Mouse (Mus musculus) T-cell, adult 2 months (primary cell): ENCODE data around the gene Surf4.
"Not testable (repeated sequence)": the region's sequence is repeated elsewhere in the genome, so short reads cannot be mapped to it uniquely, and the experiment has no call there.

Experiments
- DNase-seq: peaks from one replicate; pipeline ENCODE4 v3.0.0; 2022; ENCODE audit warnings: low spot score

The Surf4 gene

DNA sequence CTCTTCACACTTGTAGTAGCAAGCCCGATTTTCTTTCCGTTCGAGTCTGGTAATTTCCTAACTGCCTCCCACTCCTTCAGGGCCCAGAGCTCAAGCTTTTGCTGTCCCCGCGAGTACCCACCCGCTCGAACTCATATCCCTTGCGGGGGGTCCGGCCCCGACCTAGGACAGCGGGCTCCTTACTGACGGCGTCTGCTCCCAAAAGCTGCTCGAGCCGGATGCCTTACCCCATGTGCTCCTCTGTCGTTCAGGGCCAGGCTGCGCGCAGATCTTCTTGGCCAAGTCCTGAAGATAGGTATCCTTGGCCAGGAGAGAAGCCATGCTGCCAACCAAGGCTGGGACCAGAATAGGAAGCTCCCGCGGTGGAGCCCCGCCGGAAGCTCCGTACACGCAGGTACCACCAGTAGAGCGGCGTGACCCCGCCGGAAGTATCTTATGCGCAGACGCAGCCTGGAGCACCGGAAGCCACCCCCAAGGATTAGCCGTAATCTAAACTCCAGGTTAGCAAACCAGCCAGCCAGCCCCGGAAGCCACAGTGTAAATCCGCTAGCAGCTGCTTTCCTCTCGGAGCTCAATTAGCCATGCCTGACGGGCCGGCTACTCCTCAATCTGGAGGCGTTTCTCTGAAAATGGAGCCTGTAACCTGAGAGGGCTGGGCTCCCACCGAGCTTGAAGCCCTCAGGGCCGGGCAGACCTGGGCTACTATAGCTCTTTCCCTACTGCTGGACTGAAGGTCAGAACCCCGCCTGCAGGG is 31.1 kb downstream of the Surf4 start, which contains the start of gene Surf6:
Gene Surf6 (minus strand): TSS at position 413 of the 754 bp plus-strand sequence.
- DNase-seq = peak; percentile 99

DNA sequence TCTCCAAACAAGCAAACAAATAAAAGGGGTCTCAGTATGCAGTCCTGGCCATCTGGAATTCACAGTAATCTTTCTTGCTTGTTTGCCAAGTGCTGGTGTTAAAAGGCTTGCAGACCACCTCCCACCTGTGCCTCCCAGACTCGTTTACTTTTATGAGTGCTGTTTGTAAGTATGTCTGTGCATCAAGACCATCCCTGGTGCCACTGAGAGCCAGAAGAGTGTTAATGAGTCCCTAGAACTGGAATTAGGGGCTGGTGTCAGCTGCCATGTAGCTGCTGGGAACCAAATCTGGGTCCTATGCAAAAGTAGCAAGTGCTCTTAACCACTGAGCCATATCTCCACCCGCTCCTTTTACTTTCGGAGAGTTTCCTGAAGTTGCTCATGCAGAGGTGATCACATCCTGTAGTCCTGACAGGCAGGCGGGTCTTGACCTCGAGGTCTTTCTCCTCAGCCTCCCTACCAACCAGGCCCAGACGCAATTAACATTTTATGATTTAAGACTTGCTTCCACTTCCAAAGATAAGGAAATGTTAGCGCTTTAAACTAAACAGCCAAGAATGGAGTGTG is 31.8 kb downstream of the Surf4 start:
- peak; percentile 13 for DNase-seq

DNA sequence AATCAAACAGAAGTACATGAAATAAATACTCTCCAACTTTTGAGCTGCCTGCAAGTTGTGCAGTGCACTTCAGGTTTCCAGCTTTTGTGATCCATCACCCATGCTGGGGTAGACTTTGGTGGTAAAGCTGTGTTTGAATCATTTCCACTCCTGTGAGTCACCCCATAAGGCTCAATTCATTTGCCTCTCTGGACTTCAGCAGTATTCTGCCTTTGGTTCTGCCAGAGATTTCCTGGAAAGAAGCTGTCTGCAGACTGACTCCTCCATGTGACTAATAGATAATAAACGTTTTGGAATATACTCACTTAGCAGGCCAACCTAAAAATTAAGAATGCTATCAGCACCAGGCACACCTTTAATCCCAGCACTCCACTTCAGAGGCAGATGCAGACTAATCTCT is 33.0 kb downstream of the Surf4 start:
- no peak for DNase-seq

DNA sequence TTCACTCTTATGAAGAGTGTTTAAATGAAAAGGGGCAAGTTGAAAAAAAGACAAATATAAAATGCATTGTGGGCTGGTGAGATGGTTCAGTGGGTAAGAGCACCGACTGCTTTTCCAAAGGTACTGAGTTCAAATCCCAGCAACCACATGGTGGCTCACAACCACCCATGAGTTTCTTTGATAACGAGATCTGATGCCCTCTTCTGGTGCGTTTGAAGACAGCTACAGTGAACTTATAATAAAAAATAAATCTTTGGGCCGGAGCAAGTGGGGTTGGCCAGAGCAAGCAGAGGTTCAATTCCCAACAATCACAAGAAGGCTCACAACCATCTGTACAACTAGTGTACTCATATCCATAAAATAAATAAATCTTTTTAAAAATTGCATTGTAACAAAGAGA is 37.8 kb downstream of the Surf4 start:
- DNase-seq = no peak

DNA sequence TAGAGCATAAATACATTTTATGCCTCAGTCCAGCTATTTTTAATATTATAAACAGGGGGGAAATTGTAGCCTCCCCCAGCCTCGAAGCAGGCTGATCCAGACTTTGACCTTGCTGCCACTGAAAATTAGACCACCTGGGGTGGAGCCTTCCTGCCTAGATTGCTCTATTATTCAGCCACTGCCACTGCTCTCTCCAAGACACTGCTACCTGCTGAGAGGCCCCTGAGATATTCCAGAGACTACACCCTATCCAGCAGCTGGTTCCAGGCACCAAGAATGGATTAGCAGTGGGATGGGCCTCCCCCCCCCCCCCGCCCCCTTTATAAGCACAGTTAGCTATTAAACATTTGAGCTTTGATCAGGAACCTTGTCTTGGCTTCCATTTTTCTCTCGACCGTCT is 47.6 kb downstream of the Surf4 start:
- DNase-seq = not testable (repeated sequence)

DNA sequence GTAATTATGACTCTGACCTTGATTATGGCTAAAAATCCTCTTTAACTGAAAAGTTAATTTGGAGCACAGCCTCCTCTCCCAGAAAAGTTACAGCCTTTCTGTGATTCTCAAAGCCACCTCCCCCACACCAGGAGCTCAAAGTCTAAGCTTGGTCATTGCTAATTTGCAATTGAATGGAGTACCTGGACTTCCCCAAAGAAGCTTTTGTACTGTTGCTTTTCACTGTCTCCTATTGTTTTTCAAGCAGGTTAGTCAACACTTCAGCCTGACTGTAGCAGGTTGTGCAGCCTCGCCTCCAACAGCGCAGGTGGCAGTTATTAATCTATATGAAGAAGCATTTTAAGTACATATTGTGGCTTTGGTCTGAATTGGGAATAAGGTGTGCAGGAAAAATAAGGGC is 48.2 kb downstream of the Surf4 start:
- not testable (repeated sequence) for DNase-seq

DNA sequence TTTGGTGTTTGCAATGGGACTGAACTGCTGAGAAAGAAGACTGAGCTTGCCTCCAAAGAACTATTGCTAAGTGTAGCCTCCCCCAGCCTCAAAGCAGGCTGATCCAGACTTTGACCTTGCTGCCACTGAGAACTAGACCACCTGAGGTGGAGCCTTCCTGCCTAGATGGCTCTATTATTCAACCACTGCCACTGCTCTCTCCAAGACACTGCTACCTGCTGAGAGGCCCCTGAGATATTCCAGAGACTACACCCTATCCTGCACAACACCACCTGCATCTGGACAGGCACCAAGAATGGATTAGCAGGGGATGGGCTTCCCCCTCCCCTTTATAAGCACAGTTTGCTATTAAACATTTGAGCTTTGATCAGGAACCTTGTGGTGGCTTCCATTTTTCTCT is 55.2 kb downstream of the Surf4 start:
- DNase-seq = no peak

DNA sequence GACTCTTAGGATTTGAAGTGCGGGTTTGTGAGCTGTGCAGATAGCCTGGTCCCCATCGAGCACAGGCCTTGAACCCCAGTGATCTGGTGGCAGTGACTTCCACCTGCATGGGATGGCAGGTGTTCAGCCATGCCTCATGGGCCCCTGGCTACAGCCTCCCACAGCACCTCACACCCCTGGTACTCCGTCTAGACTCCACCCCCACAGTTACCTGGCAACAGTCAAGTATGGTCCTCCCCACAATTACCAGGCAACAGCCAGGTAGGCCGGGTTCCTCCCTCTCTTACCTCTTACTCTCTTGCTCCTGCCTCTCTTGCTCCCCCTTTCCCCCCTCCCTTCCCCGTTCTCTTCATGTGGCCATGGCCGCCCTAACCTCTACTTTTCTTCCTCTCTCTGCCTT is 63.1 kb downstream of the Surf4 start:
- DNase-seq = no peak
